Mouse (Mus musculus): Measurements from ENCODE around the gene Gpc2. TPM values are rescaled to one million over a fixed set of nuclear protein-coding genes. Genes with fewer than 3 reads are reported as not detected.

Gpc2 gene
- total and polyA plus RNA-seq, 3 experiments: 0.04 TPM; not detected in 2

DNA sequence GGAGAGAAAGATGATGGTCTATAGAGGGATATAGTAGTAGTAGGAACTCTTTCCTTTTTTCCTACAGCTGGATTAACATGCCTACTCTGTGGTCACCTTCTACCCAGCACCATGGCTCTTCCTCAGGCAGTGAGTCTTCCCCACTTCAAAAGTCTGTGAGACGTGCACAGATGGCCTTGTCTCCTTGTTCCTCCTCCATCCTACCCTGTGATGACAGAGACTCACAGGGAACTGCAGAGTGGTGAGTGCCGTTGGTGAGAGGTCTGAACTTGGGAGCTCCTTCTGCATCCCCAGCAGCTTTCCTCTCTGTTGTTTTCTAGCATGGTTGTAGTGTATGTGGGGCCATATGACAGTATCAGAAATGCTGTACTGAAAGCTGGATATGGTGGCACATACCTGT is 2.0 kb upstream of the Gpc2 start:
- no peak overlapping the region for H3K4me3 ChIP-seq (ENCODE audit: control insufficient read depth in 1 of 2, insufficient read depth in 1 of 2, low read depth in 2 of 2, low read length in 2 of 2)
- H3K36me3 ChIP-seq (ENCODE audit: control insufficient read depth in 1 of 2, insufficient read depth in 2 of 2, low read length in 2 of 2): no peaks in the 10 kb centered on the region
- H3K9me3 ChIP-seq (replicated peaks; ENCODE audit: insufficient read depth, low read length): no peaks in the 10 kb centered on the region
- H3K9ac ChIP-seq (ENCODE audit: control insufficient read depth, low read depth, low read length, poor library complexity, severe bottlenecking): no peak overlapping the region
- no peak overlapping the region for H3K27ac ChIP-seq (ENCODE audit: control insufficient read depth, low read depth, low read length)
- H3K27me3 ChIP-seq (ENCODE audit: control insufficient read depth in 1 of 2, insufficient read depth in 2 of 2, low read length in 2 of 2): no peaks in the 10 kb centered on the region; a peak in 1 of 4 replicates
- DNase-seq (ENCODE audit: low read depth, low spot score): no peak
- H3K79me2 ChIP-seq (ENCODE audit: control insufficient read depth, insufficient read depth, low read length, poor library complexity): no peaks in the 10 kb centered on the region
- TF ChIP-seq MYB (IDR thresholded peaks at IDR 0.05; ENCODE audit: low read depth, low read length) (no peak), MEF2A (IDR thresholded peaks at IDR 0.05; ENCODE audit: extremely low read depth, insufficient replicate concordance, low read depth, low read length, poor library complexity, severe bottlenecking) (no peak), HCFC1 (IDR thresholded peaks at IDR 0.05; ENCODE audit: low read depth, low read length) (no peak), E2F4 (IDR thresholded peaks at IDR 0.05; ENCODE audit: borderline replicate concordance, low read depth, low read length) (no peak), ZNF384 (IDR thresholded peaks at IDR 0.05; ENCODE audit: low read depth, low read length) (no peak), KAT2A (conservative IDR thresholded peaks at IDR 0.05; ENCODE audit: low read depth, low read length) (no peak), MXI1 (IDR thresholded peaks at IDR 0.05; ENCODE audit: low read depth, low read length) (no peak), CTCF (IDR thresholded peaks at IDR 0.05 in 2 of 3, conservative IDR thresholded peaks at IDR 0.05 in 1 of 3; ENCODE audit: control insufficient read depth in 1 of 3, insufficient read depth in 1 of 3, low read depth in 2 of 3, low read length in 3 of 3, poor library complexity in 1 of 3, severe bottlenecking in 1 of 3) (no peak), TCF12 (IDR thresholded peaks at IDR 0.05; ENCODE audit: low read depth, low read length) (no peak), JUND (IDR thresholded peaks at IDR 0.05; ENCODE audit: low read depth, low read length) (no peak)
- H3K4me1 ChIP-seq (ENCODE audit: control insufficient read depth in 1 of 2, insufficient read depth in 2 of 2, low read length in 2 of 2): no peaks in the 10 kb centered on the region

DNA sequence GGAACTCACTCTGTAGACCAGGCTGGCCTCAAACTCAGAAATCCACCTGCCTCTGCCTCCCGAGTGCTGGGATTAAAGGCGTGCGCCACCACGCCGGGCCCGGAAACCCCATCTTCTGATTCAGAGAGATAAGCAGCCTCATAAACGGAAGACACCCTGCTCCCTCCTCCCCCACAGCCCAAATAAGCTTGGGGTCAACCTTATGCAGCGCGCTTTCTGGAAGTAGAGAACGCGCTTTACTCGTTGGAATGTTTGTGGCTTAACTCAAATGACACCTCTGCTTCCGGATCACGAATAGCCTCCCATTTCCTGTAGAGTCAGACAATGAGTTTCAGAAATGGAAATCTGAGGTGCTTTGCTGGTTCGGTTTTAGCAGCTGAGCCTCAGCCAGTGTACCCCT is 1.0 kb upstream of the Gpc2 start:
- Histone ChIP-seq H3K9me3 (replicated peaks; ENCODE audit: insufficient read depth, low read length) (no peaks in the 10 kb centered on the region), H3K79me2 (ENCODE audit: control insufficient read depth, insufficient read depth, low read length, poor library complexity) (no peaks in the 10 kb centered on the region), H3K27me3 (ENCODE audit: control insufficient read depth in 1 of 2, insufficient read depth in 2 of 2, low read length in 2 of 2) (no peaks in the 10 kb centered on the region; a peak in 1 of 4 replicates), H3K36me3 (ENCODE audit: control insufficient read depth in 1 of 2, insufficient read depth in 2 of 2, low read length in 2 of 2) (no peaks in the 10 kb centered on the region), H3K4me1 (ENCODE audit: control insufficient read depth in 1 of 2, insufficient read depth in 2 of 2, low read length in 2 of 2) (no peaks in the 10 kb centered on the region), H3K27ac (ENCODE audit: control insufficient read depth, low read depth, low read length) (no peak overlapping the region), H3K9ac (ENCODE audit: control insufficient read depth, low read depth, low read length, poor library complexity, severe bottlenecking) (no peak overlapping the region), H3K4me3 (ENCODE audit: control insufficient read depth in 1 of 2, insufficient read depth in 1 of 2, low read depth in 2 of 2, low read length in 2 of 2) (no peak overlapping the region)
- DNase-seq (ENCODE audit: low read depth, low spot score): no peak
- no peak for TF ChIP-seq MAZ (IDR thresholded peaks at IDR 0.05; ENCODE audit: low read depth, low read length)
- TF ChIP-seq CTCF (IDR thresholded peaks at IDR 0.05 in 2 of 3, conservative IDR thresholded peaks at IDR 0.05 in 1 of 3; ENCODE audit: control insufficient read depth in 1 of 3, insufficient read depth in 1 of 3, low read depth in 2 of 3, low read length in 3 of 3, poor library complexity in 1 of 3, severe bottlenecking in 1 of 3): no peak
- no peak for TF ChIP-seq NRF1 (IDR thresholded peaks at IDR 0.05; ENCODE audit: insufficient read depth, low read depth, low read length, poor library complexity, severe bottlenecking)
- no peak for TF ChIP-seq BHLHE40 (IDR thresholded peaks at IDR 0.05; ENCODE audit: borderline replicate concordance, low read depth, low read length)

GRCm38 (mm10) chr5:138280425-138280768 is 592 bp upstream of the Gpc2 start:
- Histone ChIP-seq H3K4me3 (ENCODE audit: control insufficient read depth in 1 of 2, insufficient read depth in 1 of 2, low read depth in 2 of 2, low read length in 2 of 2) (no peak overlapping the region), H3K27ac (ENCODE audit: control insufficient read depth, low read depth, low read length) (no peak overlapping the region), H3K4me1 (ENCODE audit: control insufficient read depth in 1 of 2, insufficient read depth in 2 of 2, low read length in 2 of 2) (no peaks in the 10 kb centered on the region), H3K9me3 (replicated peaks; ENCODE audit: insufficient read depth, low read length) (no peaks in the 10 kb centered on the region), H3K36me3 (ENCODE audit: control insufficient read depth in 1 of 2, insufficient read depth in 2 of 2, low read length in 2 of 2) (no peaks in the 10 kb centered on the region), H3K9ac (ENCODE audit: control insufficient read depth, low read depth, low read length, poor library complexity, severe bottlenecking) (no peak overlapping the region), H3K27me3 (ENCODE audit: control insufficient read depth in 1 of 2, insufficient read depth in 2 of 2, low read length in 2 of 2) (no peaks in the 10 kb centered on the region; a peak in 1 of 4 replicates), H3K79me2 (ENCODE audit: control insufficient read depth, insufficient read depth, low read length, poor library complexity) (no peaks in the 10 kb centered on the region)
- no peak for DNase-seq (ENCODE audit: low read depth, low spot score)
- no peak for TF ChIP-seq CHD2 (IDR thresholded peaks at IDR 0.05; ENCODE audit: low read length)
- TF ChIP-seq ZMIZ1 (IDR thresholded peaks at IDR 0.05; ENCODE audit: low read depth, low read length): no peak
- no peak for TF ChIP-seq UBTF (IDR thresholded peaks at IDR 0.05; ENCODE audit: borderline replicate concordance, insufficient read depth, low read depth, low read length)
- TF ChIP-seq MYC (IDR thresholded peaks at IDR 0.05; ENCODE audit: low read depth, low read length): no peak
- TF ChIP-seq KAT2A (conservative IDR thresholded peaks at IDR 0.05; ENCODE audit: low read depth, low read length): no peak
- TF ChIP-seq ZC3H11A (IDR thresholded peaks at IDR 0.05; ENCODE audit: low read depth, low read length): no peak
- TF ChIP-seq ZKSCAN1 (IDR thresholded peaks at IDR 0.05; ENCODE audit: low read depth, low read length): no peak
